Mouse (Mus musculus) kidney, adult 18-20 months (tissue): ENCODE measurements around the gene Cyp27b1.

Experiments used
- DNase-seq: peaks from one replicate; pipeline ENCODE4 v3.0.0; 2021

The Cyp27b1 gene

DNA sequence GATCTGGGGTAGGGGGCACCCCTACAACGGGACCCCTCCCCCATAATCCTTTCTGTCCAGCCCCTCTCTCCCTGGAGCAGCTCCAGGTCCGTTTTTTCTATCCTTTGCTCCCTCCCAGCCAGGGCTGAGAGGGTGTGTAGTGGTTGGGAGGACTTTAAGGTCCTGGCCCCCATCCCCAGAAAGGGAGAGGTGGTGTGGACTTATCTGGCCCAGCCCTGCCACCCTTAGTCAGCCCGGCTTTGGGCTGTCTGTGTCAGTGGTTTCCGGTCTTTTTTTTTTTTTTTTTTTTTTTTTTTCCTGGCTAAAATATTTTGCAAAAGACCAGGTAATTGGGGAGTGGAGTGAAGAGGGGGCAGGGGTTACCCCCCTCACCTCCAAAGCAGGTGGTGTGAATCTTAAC is 44.7 kb downstream of the Cyp27b1 start:
- DNase-seq: no peak

DNA sequence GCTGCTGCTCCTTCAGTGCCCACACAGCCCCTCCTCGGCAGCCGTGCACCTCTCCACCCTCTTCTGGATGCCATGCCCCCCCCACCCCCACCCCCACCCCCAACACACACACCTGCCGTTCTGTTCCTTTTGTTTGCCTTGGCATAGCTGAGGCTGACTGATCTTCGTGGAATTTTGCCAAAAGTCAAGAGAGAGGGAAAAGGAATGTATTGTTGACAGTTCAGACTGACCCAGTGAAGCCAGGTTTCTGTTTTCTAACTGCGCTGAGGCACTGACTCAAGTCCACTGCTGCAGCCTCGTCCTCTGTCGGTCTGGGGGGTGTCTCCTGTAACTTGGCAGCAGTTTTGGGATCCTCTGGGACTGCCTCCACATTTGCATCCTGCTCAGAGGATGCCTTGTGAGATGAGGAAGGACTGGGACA is 46.3 kb downstream of the Cyp27b1 start:
- peak; percentile 16 for DNase-seq

DNA sequence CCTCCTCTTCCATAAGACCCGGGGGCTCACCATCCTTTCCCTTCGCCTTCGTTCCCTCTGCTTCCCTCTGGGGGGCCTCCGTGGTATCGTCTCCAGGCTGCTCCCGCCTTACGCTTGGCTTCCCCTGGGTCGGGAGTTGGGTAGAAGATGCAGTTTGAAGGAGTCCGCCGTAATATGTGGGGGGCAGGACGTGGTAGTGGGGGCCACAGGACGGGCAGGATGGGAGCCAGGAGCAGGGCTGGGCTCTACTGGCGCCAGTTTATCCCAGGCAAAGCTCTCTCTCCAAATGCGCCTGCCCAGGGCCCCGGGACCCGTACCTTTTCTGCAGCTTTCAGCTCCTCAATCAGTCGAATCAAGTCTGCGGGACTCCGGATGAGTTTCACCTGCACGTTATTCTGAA is 50.5 kb downstream of the Cyp27b1 start:
- DNase-seq: no peak

DNA sequence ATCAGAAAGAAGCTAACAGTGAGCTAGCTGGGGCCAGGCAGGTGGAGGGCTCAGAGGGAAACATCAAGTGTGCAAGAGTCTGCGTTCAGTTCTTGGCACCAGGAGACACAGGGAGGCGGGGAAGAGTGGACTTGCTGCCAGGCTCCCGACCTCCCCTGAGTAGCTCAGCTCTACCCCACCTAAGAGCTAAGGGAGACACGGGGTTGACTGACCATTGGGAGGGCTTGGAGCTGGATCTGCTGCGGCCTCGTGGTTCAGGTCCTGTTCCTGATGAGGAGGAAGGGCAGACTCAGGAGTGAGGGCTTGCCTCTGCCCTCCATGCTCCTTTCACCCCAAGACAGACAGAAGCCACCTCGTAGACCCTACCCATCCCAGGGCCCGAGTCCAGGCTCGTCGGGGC is 51.1 kb downstream of the Cyp27b1 start:
- DNase-seq: no peak

DNA sequence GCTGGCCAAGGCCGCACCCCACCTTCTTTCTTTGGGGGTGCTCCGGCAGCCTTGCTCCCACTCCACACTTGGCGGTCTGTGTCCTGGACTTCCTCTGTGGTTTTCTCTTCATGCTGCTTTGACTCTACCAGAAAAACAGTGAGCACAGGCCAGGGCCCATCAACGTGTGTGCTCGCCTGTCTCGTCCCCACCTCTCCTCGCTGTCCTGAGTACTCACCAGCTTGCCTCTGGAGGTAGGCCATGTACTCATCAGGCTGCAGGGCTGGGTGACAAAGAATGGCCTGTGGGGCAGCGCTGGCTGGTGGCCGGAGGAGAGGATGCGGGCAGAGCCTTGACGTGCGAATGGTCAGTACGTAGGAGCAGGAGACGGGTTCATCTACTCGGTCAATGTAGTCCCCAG is 51.8 kb downstream of the Cyp27b1 start:
- DNase-seq: no peak

DNA sequence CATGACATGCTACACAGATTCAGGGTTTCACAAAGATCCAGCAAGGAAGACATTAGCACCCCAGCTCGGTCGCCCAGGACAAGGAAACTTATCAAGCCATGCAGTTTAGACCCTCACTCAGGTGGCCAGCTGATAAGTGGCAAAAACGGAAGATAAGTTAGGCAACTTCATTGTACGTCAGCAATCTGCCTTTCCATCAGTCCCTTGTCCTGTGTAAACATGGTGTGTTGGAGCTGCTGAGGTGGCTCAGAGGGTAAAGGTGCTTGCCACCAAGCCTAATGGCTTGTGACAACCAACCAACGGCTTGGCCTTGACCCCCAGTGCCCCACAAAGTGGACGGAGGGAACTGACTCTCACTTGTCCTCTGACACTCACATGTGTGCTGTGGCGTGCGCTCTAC is 52.4 kb downstream of the Cyp27b1 start:
- DNase-seq: no peak

DNA sequence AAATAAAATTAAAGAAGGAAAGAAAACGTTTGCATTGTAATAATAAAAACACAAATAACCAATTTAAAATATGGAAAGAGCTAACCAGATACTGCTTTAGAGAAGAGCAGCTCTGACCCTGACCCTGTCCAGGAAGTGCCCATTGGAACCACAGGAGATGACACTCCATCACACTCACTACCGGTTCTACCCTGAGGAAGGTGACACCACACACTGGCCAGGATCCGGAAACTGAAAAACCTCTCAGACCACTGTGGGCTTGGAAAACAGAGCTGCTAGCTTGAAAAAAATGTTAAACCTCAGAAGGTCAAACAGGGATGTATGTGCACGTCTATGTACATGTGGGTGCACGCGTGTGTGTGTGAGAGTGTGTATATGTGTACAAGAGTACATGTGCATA is 53.1 kb downstream of the Cyp27b1 start:
- no peak for DNase-seq
